Mouse (Mus musculus) cerebellum, adult 2 months (tissue): ENCODE data around the gene Hbb-bh1.

Experiments
- CTCF ChIP-seq: fragments of 200-500 bp; IDR thresholded peaks from 2 replicates; pipeline ENCODE4 v1.5.1; 2011; ENCODE audit warnings: low read depth, mild to moderate bottlenecking, control low read depth, low read length, moderate library complexity, borderline replicate concordance; ENCODE audit not compliant: insufficient read depth
- POLR2A ChIP-seq: fragments of 200-500 bp; IDR thresholded peaks from 2 replicates; pipeline ENCODE4 v1.6.1; 2011; ENCODE audit warnings: low read length, control low read depth, borderline replicate concordance; ENCODE audit not compliant: insufficient read depth

- TF ChIP-seq CTCF (no peak), POLR2A (no peak)
Measured at GRCm38 (mm10) chr7:103840268-103840667, 2.7 kb downstream of the Hbb-bh1 start, which contains the start of gene Hbb-bh2.
